Mouse (Mus musculus) adrenal gland, postnatal 4 days (tissue): ENCODE data around the gene Myl3. TPM values are rescaled to one million over a fixed set of nuclear protein-coding genes. Genes with fewer than 3 reads are reported as not detected.

Experiments used
- DNase-seq, 2 experiments: peaks; one replicate each; pipeline ENCODE4 v3.0.0; 2021 to 2022; ENCODE audit warnings: low spot score in 2 of 2, mixed read lengths in 2 of 2
- total RNA-seq, 2 experiments: library from RNA; stranded (reverse); gene quantifications; 2 replicates each; pipeline ENCODE4 v1.2.3; 2021

The Myl3 gene
- total RNA-seq, 2 experiments from 2014 or later, result 2.9 to 9.8 TPM

DNA sequence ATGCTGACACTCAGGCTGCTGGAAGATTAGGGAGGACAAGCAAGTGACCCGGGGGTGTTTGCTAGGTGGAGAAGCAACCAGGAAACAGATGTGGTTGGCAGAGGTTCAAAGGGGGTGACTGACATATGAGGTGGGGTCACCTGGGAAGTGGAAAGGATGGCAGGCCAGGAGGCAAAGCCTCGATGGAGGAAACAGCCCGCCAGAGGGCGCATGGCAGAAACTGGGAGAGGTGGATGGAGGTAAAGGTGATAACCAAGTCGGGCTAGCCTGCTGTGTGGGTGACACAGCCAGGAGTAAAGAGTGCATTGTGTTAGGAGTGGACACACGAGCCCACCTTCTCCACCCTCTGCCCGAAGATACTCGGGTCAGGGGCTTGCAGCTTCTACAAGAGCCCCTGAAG is 11.8 kb upstream of the Myl3 start:
- no peak for DNase-seq

DNA sequence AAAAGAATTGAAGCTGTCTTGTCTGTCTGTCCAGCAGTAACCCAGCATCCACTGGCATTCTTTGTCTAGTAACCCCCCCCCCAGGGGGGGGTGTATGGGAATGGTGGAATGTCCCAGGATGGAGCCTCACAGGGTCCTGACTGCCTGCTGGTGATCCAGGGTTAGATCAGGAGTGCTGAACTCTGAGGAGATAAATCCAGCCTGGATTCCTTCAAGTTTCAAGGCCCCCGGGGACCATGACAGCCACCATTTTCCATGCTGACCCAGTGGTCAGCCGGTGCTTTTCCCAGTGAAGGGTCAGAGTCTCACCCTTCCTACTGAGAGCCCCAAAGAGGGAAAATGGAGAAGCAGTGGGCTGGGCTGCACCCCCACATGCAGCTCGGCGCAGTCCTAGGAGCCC is 9.8 kb upstream of the Myl3 start:
- no peak for DNase-seq

DNA sequence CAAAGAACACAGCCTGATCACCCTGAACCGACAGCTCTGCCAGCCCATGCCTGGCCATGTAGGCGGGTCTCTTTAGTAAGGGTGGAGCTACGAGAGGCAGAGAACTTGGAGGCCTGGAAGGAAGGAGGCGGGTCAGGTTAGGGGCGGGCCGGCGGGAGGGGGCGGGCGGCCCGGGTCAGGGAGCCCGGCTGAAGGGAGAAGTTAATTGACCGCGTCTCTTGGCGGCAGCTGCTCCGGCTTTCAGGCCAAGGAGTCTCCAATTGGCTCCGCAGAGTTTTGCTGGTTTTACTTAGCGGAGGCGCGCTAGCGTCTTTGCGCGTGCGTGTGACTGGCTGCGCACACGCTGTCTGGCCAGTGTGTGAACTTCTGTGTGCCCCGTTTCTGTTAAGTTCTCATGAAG is 9.0 kb upstream of the Myl3 start:
- peak; percentile 37 to 41 for DNase-seq

DNA sequence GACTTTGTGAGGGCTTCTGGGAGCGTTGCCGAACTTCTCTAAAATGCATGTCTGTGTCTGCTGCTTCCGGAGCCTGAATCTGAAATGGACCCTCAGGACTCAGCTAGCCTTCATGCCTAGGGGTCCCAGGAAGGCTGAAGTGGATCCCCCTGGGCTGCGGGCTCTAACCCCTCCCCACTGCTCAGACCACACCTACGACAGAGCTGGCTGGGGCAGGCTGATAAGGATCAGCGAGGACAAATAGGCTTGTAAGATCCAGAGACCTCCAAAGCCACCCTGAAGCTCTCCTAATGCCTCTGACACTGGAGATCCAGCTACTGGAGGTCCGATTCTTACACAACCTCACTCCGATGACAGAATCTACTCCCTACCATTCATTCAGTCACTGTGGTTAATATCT is 8.6 kb upstream of the Myl3 start:
- DNase-seq, result no peak

DNA sequence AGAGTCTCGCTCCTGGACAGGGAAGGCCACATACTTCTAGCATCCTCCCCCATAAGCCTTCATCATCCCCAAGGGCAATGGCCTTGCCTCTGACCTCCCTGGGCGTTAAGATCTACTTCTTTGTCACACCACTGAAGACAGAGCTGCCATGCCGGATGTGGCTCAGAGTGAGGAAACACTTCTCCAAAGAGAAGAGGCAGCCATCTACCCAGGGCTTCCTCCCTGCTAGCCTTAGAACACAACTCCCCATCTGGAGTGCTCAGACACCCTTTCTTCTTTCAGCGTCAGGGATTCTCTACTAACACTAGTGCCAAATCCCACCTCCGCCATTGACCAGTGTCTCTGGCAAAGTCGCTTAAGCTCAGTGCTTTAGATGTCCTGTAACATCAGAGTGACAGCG is 7.5 kb upstream of the Myl3 start:
- no peak for DNase-seq

DNA sequence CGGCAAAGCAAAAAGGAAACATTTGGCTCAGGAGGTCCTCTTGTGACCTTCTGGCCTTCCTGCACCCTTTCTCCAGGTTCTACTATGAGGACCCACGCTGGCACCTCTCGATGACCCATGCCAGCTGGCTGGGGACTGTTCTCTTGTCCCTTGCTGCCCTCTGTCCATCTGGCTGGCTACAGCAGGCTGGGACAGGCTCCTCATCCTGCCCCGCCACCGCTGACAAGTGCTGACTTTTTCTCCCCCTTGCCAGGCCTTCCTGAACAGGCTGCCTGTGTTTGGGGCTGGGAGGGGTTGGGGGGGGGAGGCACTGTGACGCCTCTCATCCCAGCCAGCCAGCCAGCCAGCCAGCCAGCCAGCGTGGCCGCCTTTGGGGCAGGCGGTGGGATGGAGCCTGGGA is 5.3 kb upstream of the Myl3 start:
- no peak for DNase-seq

DNA sequence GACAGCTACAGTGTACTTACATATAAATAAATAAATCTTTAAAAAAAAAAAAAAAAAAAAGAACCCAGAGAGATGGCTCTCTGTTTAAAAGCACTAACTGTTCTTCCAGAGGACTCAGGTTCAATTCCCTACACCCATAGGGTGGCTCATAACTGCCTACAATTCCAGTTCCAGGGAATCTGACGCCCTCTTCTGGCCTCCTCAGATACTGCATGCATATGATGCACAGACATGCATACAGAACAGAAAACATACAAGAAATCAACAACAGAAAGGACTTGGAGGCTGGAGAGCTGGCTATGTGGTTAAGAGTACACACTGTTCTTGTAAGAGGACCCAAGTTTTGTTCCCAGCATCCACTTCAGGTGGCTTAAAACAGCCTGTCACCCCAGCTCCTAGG is 3.6 kb upstream of the Myl3 start:
- DNase-seq, result no peak

DNA sequence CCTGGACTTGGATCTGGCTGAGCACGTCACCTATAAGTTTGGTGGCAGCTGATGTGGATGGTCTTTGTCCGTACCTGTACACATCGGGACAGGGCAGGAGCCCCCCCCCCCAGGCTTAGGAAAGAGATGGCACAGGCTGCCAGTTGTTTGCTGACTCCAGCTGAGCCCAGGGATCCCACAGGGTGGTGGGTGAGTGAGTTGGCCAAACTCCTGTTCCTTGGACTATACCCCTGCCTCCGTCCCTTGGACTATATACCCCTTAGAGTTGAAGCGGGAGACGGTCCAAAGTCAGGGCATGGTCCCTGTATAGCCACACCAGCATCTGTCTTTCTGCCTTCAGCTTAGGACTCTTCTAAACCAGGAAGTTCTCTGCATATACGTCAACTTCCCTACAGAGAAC is 1.7 kb upstream of the Myl3 start:
- no peak for DNase-seq

DNA sequence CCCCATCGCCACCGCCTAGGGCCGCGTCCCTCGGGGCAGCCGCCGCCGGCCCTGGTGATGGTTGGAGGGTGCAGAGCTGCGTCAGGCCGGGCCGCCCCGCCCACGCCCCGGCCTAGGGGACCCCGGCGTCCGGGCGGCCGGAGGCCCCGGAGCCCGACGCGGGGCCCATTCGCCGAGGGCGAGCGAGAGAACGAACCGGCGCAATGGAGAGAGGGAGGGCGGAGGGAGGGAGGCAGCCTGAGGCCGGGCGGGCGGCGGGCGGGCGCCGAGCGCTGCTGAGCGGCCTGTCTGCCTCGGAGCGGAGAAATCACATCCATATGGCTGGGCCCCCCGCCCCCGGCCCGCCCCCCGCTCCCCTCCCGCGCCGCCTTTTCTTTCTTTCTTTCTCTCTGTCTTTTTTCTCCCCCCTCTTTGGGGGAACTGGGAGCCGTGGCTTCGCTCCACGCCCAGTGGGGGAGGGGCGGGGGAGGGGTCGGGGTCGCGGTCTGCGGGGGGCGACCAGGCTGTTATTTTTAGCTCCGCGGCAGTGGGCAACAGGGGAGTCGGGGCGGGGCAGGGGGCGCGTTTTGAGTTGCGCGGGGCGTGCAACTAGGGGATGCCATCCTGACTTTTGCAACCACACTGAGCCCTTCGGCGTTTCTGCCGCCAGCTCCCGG is 762 bp downstream of the Myl3 start:
- no peak for DNase-seq

DNA sequence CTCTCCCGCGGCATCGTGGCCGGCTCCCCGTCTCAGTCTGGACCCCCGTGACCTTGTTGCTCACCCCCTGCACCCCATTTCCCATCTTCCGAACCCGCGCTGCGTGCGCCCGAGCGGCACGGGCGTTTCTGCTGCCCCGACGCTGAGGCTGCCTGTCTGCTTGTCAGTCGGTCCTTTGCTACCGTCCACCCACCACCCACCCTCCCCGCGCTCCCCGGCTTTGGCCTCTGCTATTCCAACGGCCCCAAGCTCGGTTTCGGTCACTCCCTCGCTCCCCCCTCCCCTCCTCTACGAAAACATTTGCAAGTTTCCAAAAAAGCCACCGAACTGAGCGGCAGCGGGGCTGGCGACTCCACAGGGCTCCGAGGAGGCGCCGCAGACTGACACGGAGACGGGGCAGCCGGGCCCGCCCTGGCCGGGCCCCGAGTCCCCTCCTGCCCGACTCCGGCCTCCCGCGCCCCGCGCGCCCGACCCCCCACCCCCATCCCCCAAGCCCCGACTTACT is 1.3 kb downstream of the Myl3 start:
- DNase-seq, result no peak

DNA sequence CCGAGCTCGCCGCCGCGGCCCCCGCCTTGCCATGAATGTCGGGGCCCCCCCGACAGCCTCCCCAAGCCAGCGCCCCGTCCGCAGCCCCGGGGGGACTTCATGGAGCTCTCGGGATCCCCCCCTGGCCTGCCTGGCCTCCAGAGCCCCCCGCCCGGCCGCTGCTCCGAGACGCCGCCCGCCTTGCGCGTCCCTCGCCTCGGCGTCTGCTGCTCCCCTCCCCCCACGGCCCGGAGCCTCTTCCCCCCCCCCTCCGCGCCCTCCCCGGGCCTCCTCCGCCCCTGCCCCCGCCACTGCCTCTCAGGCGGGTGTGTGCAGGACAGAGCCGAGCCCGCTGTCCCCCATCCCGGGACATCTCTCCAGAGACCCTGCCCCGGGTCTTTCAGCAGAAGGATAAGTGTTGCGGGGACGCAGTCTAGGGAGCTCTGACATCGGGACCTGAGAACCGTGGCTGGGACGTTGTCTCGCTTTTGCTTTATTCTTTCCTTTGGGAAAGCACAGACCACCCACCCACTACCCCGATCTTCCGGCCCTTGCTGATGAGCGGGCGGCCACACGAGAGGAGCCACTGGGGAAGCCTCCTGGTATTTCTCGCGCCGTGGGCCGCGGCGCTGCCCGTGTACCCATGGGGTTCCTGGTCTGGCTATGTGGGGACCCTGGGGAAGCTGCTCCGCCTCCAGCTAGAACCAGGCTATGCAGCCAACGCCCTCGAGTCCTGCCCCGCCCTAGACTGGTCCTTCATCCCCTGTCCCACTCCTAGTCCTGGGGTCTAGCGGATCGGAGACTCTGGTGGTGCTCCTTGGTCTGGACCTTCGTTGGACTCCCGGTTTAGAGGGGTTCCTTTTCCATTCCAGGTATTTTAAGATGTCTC is 2.0 kb downstream of the Myl3 start:
- DNase-seq, result no peak

DNA sequence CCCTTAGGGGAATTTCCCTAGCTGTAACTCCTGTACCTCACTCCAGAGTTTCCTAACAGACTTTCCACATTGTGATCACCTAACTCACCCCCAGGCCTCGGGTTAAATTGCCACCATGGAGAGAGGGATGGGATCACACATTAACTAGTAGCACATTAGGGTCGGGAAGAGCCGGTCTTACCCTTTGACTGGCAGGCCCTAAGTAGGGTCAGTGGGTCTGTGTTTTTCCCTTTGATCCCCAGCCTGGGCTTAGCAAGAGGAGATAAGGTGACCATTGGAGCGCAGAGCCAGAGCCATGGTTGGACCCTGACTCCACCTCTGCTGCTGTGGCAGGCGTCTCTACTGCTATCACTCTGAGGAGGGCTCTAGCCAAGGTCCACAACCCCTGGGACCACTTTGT is 4.1 kb downstream of the Myl3 start:
- DNase-seq, result no peak

DNA sequence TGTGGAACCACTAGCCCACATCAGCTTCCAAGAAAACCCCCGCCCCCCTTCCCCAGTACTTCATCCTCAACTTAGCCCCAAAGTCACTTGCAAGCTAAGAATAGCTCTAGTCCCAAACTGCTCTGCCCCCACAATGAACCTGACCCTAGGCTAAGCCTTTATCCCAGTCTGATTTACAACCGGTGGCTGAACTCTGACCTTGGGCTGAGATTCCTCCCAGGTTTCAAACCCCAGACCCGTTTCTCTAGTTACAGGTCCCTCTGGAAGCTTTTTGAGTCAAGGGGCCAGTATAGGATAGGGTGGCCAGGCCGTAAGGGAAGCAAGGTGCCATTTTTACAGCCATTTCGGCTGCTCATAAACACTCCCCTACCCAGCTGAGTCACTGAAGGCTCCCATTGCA is 4.6 kb downstream of the Myl3 start:
- DNase-seq, result no peak

DNA sequence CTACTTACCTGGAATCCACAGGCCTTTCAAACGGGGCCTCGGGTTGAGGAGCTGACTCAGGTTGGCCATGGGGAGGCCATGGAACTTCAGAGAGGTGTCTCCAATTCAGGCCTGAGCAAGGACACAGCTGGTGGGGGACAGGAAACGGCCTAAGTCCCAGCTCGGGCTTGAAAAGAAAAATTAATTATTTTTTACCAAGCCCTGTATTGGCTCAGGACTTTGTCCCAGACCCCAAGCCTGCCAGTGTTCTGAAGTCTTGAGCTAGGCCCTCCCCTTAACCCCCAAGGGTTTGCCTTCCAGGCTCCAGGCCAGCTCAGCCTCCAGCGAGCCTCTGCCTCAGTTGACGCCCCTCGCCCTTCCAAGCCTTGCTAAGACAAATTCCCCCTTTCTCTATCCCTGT is 5.3 kb downstream of the Myl3 start, which contains the start of gene Pth1r:
Gene Pth1r (minus strand): TSS at position 185 of the 400 bp plus-strand sequence.
- DNase-seq, result no peak

DNA sequence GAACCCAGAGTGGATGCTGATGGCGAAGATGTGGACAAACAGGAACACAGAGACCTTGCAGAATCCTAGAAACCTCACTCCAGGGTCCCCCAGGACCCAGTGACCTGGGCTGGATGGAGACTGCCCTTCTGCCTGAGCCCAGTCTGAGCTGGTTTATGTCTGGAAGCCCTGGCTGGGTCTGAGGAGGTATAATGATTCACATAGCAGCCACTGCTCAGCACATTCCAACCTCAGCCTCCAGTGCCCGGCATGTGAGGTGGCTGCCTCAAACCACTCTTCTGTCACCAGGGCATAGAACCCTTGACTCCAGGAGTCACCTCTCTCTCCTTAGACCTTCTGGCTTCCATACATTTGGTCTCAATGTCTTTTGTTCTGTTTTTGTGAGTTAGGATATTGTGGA is 6.8 kb downstream of the Myl3 start:
- DNase-seq, result no peak

DNA sequence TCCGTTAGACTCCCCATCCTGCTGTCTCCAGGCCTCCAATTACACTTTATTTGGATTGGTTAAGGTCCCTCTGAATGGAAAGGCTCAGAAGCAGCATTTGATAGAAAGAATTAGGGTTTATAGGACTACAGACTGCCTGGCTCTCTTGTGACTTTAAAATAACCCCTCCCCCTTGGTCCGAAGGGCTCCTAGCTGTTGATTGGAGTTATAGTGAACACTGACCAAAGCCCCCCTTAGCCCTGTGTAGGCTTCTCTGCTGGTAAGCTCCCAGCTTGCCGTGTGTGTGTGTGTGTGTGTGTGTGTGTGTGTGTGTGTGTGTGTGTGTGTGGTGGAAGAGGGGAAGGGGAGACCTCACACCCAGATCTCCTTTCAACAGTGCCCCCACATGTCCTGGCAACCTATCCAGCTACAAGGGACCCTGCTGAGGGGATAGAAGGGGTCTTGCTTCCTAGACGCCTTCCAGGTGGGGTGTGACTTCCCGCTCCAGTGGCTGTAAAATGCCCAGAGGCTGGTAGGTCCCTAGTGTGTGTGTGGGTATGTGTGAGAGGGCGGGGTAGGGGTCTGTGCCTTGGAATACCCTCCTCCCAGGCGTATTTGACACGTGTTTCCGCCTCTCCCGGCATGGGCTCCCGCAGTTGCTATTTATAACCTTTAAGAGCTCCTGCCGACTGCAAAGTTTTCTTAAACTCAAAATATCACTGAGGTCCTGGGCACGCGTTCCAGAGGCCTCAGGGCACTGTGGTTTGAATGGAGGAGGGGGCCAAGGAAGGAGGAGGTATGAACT is 8.9 kb downstream of the Myl3 start:
- DNase-seq, result no peak

DNA sequence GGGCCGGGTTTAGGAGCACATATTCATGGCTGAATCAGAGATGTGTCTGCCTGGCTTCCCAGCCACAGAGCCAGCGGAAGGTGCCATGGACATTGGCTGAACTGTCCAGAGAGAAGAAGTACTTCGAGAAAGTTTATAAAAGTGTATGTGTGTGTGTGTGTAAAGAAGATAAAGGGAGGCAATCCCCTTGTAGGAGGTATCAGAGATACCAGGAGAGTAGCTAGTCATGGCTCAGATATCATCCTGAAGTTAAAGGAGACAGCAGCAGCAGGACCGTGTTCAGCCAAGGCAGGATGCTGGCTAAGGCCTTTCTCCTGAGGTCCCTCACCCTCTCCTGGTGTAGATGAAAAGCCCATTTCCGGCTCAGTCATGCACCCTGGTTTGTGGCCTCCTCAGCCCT is 9.8 kb downstream of the Myl3 start:
- no peak for DNase-seq

DNA sequence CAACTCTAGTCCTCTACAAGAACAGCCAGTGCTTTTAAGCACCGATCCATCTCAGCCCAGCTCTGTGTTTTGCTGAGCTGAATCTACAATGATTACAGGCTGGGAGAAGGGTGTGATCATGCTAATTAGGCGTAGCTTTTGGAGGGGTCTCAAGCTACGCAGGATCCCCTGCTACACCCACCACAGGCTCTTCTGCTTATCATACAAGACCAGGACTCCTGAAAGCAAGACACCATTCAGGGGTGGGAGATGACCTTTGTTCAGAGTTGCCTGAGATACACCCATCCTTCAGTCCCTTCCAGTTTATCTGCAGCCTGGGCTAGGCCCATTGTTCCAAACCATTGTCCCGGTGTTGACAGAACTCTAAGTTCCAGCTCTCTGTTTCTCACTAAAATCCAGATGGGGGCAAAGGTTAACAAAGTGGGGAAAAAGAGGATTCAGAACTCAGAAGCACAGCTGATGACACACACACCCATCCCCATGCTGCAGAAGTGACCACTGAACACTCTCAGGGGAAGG is 11.3 kb downstream of the Myl3 start:
- DNase-seq, result no peak

DNA sequence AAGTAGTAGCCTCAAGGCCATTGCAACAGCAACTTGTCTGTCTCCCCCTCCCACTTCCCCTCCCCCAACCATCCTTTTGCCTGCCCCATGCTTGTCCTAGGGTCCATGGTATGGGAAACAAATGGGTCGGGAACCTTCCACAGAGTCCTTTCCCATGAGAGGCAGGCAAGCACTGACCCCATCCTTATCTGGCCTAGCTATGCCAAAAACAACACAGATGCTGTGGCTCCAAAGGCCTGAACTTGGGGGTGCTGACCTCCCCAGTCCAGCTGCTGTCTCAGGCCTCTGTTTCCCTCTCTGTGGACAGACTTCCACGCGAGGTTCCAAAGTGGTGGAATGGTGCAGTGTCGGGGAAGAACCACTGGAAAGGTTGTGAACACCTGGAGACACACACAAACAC is 12.1 kb downstream of the Myl3 start:
- DNase-seq, result no peak

DNA sequence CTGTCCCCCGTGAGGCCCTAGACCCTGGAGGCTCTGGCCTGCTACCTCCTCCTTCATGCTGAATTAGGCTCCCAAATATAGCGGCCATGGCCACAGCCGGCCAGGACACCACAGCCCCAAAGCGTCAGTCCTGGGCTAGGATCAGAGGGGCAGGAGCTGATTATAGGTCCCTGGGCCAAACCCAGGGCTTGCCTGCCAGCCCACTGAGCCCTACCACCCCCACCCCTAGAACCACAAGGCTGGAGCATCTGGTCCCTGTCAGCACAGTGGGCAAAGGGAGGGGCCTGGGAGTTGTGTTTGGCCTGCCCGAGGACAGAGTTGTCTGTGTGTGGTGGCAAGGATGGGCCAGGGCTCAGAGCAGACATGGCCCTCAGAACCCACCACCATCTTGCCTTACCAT is 16.2 kb downstream of the Myl3 start:
- no peak for DNase-seq

DNA sequence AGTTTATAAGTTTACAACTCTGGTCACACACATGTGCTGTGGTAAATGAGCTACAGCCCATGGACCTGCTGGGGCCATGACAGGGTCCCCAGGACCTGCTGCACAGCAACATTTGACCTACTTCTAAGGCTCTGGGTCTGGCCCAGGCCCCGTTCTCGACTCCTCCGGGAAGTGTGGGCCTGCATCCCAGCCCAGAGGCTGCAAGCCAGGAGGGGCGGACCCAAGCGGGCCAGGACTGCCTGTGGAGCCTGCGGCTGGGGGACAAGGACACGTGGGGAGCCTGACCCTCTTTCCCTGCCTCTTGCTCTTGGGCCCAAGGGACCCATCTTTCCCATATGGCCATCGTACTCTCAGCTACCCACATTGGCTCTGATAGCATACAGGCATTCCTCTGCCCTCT is 16.9 kb downstream of the Myl3 start:
- peak in 1 of 2 experiments; percentile 27 for DNase-seq

DNA sequence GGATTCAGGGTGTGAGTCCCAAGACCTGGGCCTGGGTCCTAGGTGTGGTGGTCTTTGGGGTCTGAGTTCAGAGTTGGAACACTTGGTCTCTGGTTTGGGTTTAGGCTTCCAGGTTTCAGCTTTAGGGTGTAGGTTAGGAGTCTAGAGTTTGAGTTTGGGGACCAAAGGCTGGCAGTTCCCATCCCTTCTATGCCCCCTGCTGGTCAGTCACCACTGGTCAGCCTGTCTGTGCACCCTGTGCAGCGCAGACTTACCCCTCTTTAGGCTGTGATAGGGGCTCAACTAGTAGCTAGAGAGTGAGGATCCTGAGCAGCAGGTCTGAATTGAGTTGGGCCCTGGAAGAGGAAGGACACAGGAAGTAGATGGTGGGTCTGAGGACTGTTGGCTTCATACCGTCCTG is 17.6 kb downstream of the Myl3 start:
- DNase-seq, result peak in 1 of 2 experiments; percentile 31
